Mouse (Mus musculus): ENCODE measurements around the gene Cldn6.

- no peak for TF ChIP-seq CTCF (IDR thresholded peaks at IDR 0.05; ENCODE audit: low read depth, low read length)
- TF ChIP-seq POLR2A (IDR thresholded peaks at IDR 0.05; ENCODE audit: extremely low read depth, insufficient read depth, low read length): no peak
Measured at GRCm38 (mm10) chr17:23730441-23730840, 51.4 kb downstream of the Cldn6 start.
